Mouse (Mus musculus): ENCODE measurements around the gene Cenpp. TPM values are rescaled to one million over a fixed set of nuclear protein-coding genes. Genes with fewer than 3 reads are reported as not detected.

Cenpp gene
- polyA plus RNA-seq, 1 experiment from 2014 or later, result 24.1 TPM

GRCm38 (mm10) chr13:49436170-49436569 is 216.4 kb downstream of the Cenpp start:
- H3K4me1 ChIP-seq, result no peaks in the 10 kb centered on the region
- no peaks in the 10 kb centered on the region for H3K9me3 ChIP-seq
- no peak overlapping the region for H3K4me3 ChIP-seq (replicated peaks)
- no peak overlapping the region for H3K9ac ChIP-seq
- no peak overlapping the region for H3K4me2 ChIP-seq
- H3K27me3 ChIP-seq (replicated peaks), result no peaks in the 10 kb centered on the region
- ATAC-seq (ENCODE audit: insufficient read depth, low FRiP score, low read depth), result no peak
- H3K27ac ChIP-seq, result no peak overlapping the region
- 70% methylated on average over 4 of the region's 4 CpGs for WGBS
- peaks cover 8% of the 10 kb centered on the region; the same call in 1 of the 2 replicates for H3K36me3 ChIP-seq

- Histone ChIP-seq H3K4me3 (replicated peaks) (no peak overlapping the region), H3K27ac (no peak overlapping the region), H3K36me3 (peaks cover 8% of the 10 kb centered on the region; the same call in 1 of the 2 replicates)
Observed at GRCm38 (mm10) chr13:49435745-49436144, 216.8 kb downstream of the Cenpp start.

GRCm38 (mm10) chr13:49433268-49434029 is 219.1 kb downstream of the Cenpp start:
- peaks cover 8% of the 10 kb centered on the region; the same call in 1 of the 2 replicates for H3K36me3 ChIP-seq
- ATAC-seq (ENCODE audit: insufficient read depth, low FRiP score, low read depth), result no peak
- 92% methylated on average over 2 of the region's 2 CpGs for WGBS
- H3K9me3 ChIP-seq, result no peaks in the 10 kb centered on the region
- no peak overlapping the region for H3K9ac ChIP-seq
- H3K4me1 ChIP-seq, result no peaks in the 10 kb centered on the region
- H3K27ac ChIP-seq, result no peak overlapping the region
- H3K27me3 ChIP-seq (replicated peaks), result no peaks in the 10 kb centered on the region
- H3K4me2 ChIP-seq, result no peak overlapping the region
- no peak overlapping the region for H3K4me3 ChIP-seq (replicated peaks)

More at GRCm38 (mm10) chr13:49435745-49436144, 216.8 kb downstream of the Cenpp start:
- Histone ChIP-seq H3K4me2 (no peak overlapping the region), H3K9me3 (no peaks in the 10 kb centered on the region), H3K9ac (no peak overlapping the region), H3K27me3 (replicated peaks) (no peaks in the 10 kb centered on the region), H3K4me1 (no peaks in the 10 kb centered on the region)
- ATAC-seq (ENCODE audit: insufficient read depth, low FRiP score, low read depth), result no peak
- 76% methylated on average over 1 of the region's 1 CpGs for WGBS

GRCm38 (mm10) chr13:49430529-49430928 is 222.1 kb downstream of the Cenpp start:
- 52% methylated on average over 4 of the region's 4 CpGs for WGBS
- Histone ChIP-seq H3K4me1 (0 out of 2 replicates have a peak, but pooled peaks cover 3% of the 10 kb centered on the region), H3K4me3 (replicated peaks) (no peak overlapping the region), H3K9ac (no peak overlapping the region), H3K4me2 (no peak overlapping the region), H3K27me3 (replicated peaks) (no peaks in the 10 kb centered on the region), H3K36me3 (peaks cover 8% of the 10 kb centered on the region; the same call in 1 of the 2 replicates), H3K27ac (no peak overlapping the region), H3K9me3 (no peaks in the 10 kb centered on the region)
- no peak for ATAC-seq (ENCODE audit: insufficient read depth, low FRiP score, low read depth)

- Histone ChIP-seq H3K9me3 (no peaks in the 10 kb centered on the region), H3K27ac (no peak overlapping the region), H3K4me1 (peaks cover 4% of the 10 kb centered on the region; the same call in 1 of the 2 replicates), H3K9ac (no peak overlapping the region), H3K36me3 (0 out of 2 replicates have a peak, but pooled peaks cover 4% of the 10 kb centered on the region), H3K27me3 (replicated peaks) (no peaks in the 10 kb centered on the region), H3K4me3 (replicated peaks) (no peak overlapping the region), H3K4me2 (no peak overlapping the region)
- 79% methylated on average over 1 of the region's 1 CpGs for WGBS
- ATAC-seq (ENCODE audit: insufficient read depth, low FRiP score, low read depth), result no peak
Observed at GRCm38 (mm10) chr13:49428042-49428675, 224.4 kb downstream of the Cenpp start.

- Histone ChIP-seq H3K4me1 (peaks cover 18% of the 10 kb centered on the region), H3K36me3 (0 out of 2 replicates have a peak, but pooled peaks cover 3% of the 10 kb centered on the region), H3K4me2 (no peak overlapping the region), H3K4me3 (replicated peaks) (no peak overlapping the region), H3K27ac (no peak overlapping the region), H3K9me3 (no peaks in the 10 kb centered on the region), H3K27me3 (replicated peaks) (no peaks in the 10 kb centered on the region), H3K9ac (no peak overlapping the region)
- ATAC-seq (ENCODE audit: insufficient read depth, low FRiP score, low read depth), result no peak
- WGBS, result 87% methylated on average over 3 of the region's 3 CpGs
Observed at GRCm38 (mm10) chr13:49426736-49427135, 225.8 kb downstream of the Cenpp start.

DNA sequence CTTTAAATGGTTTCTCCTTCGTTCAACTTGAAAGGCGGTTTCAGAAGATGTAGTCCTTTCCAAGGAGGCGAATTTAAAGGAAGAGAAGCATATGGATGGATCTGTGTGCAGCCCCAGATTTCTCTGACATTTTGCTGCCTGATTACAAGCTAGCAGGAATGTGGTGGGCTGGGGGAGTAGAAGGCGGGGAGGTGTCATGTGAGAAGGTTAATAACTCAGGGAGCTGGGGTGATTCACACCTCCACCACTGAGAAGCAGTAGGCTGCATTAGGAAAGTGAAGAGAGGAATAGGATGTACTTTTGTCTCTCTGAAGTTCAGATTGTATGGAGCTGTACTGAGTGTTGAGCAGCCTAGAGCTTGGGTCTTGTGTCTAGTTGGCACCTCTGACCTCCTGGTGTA is 230.6 kb downstream of the Cenpp start:
- no peaks in the 10 kb centered on the region for H3K36me3 ChIP-seq
- H3K27ac ChIP-seq, result no peak overlapping the region; the same call in 1 of the 2 replicates
- peak overlapping the region; percentile 79; the same call in 1 of the 2 replicates for H3K9ac ChIP-seq
- 19% methylated on average over 4 of the region's 4 CpGs for WGBS
- H3K4me1 ChIP-seq, result peaks cover 18% of the 10 kb centered on the region
- peak overlapping the region; percentile 81 for H3K4me3 ChIP-seq (replicated peaks)
- ATAC-seq (ENCODE audit: insufficient read depth, low FRiP score, low read depth), result no peak
- H3K27me3 ChIP-seq (replicated peaks), result no peaks in the 10 kb centered on the region
- peak overlapping the region; percentile 89 for H3K4me2 ChIP-seq
- H3K9me3 ChIP-seq, result no peaks in the 10 kb centered on the region

GRCm38 (mm10) chr13:49421606-49421917 is 231.0 kb downstream of the Cenpp start:
- peak overlapping the region; percentile 79 for H3K9ac ChIP-seq
- H3K9me3 ChIP-seq, result no peaks in the 10 kb centered on the region
- WGBS, result under 1% methylated on average over 15 of the region's 15 CpGs
- peak overlapping the region; percentile 82 for H3K27ac ChIP-seq
- ATAC-seq (ENCODE audit: insufficient read depth, low FRiP score, low read depth), result no peak; the same call in 1 of the 2 replicates
- peak overlapping the region; percentile 89 for H3K4me2 ChIP-seq
- H3K4me3 ChIP-seq (replicated peaks), result peak overlapping the region; percentile 81
- H3K27me3 ChIP-seq (replicated peaks), result no peaks in the 10 kb centered on the region
- H3K4me1 ChIP-seq, result peaks cover 18% of the 10 kb centered on the region
- no peaks in the 10 kb centered on the region for H3K36me3 ChIP-seq

DNA sequence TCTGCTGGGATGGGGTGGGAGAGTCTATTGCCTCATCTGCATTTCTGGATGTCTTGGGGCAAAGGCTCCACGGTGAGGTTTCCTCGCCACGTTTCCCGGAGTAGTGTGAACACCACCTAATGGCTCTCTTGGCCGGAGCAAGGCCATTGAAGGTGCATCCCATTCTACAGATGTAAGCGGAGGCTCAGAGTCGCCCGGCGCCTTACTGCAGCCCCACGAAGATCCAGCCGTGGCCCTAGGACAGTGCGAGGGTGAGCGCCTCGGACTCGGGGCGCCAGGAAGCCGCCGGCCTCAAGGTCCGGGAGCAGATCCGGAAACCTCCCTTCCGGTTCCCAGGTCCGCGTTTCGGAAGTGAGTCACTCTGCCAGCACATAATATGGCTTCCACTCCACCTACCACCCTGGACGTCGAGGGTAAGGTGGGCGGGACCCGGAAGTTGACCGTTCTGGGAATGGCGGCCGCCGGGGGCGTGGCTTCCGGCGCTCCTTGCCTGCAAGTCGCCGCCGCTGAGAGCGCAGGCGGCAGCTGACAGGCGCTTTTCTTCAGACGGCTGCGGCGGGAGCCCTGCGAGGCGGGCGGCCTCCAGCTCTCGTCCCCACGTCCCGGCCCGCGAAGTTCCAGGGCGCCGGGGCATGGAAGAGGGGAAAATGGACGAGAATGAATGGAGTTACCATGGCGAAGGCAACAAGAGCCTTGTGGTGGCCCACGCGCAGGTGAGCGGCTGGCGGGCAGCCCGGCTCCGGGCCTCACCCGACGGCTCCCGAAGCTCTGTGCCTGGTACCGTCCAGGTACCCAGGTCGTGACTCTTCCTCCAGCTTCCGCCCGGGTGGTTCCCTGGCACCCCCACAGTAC is 231.6 kb downstream of the Cenpp start, which contains the start of gene Ippk:
TSS of gene Ippk (plus strand) at position 496 of the 852 bp plus-strand sequence.
- Histone ChIP-seq H3K9me3 (no peaks in the 10 kb centered on the region), H3K27ac (peak within 1 kb of the TSS; percentile 88), H3K27me3 (replicated peaks) (no peaks in the 10 kb centered on the region), H3K4me1 (peaks cover 18% of the 10 kb centered on the region), H3K4me2 (peak within 1 kb of the TSS; percentile 89), H3K36me3 (no peaks in the 10 kb centered on the region), H3K9ac (peak within 1 kb of the TSS; percentile 79), H3K4me3 (replicated peaks) (peak within 1 kb of the TSS; percentile 81)
- ATAC-seq (ENCODE audit: insufficient read depth, low FRiP score, low read depth), result peak; percentile 98
- under 1% methylated on average over 69 of the region's 69 CpGs for WGBS

Measured in stomach, embryonic 15.5 days (tissue).